Comparison of ENCODE assay signal across 10 mouse cellular contexts in genomic region chr16:36784146-36784545, GRCm38 (mm10). TPM values are rescaled to one million over a fixed set of nuclear protein-coding genes. Genes with fewer than 3 reads are reported as not detected.
DNase-seq lines count a peak whose midpoint lies in the region; ATAC-seq lines count a peak whose summit lies in the region.
"Had no signal": no experiment of that assay in that cellular context is flagged by ENCODE, and none has a peak within 500 bp of the region (broad histone marks: within the 10 kb centered on the region; RNA-seq: fewer than 3 reads in every experiment).

No protein-coding gene starts in this region.

- no peaks in the 10 kb centered on the region for H3K27me3 ChIP-seq in forebrain, embryonic 12.5 days
- no peaks in the 10 kb centered on the region for H3K27me3 ChIP-seq in forebrain, embryonic 11.5 days (ENCODE audit: control insufficient read depth, insufficient read depth, low read length)
- no peaks in the 10 kb centered on the region for H3K27me3 ChIP-seq in intestine, embryonic 15.5 days (replicated peaks)
- H3K27me3 ChIP-seq: liver, embryonic 12.5 days had no signal

- no peaks in the 10 kb centered on the region for H3K36me3 ChIP-seq in forebrain, embryonic 12.5 days (replicated peaks)
- no peaks in the 10 kb centered on the region for H3K36me3 ChIP-seq in forebrain, embryonic 11.5 days (ENCODE audit: control insufficient read depth, insufficient read depth, low read length)
- no peaks in the 10 kb centered on the region for H3K36me3 ChIP-seq in intestine, embryonic 15.5 days
- H3K36me3 ChIP-seq: liver, embryonic 12.5 days had no signal

- H3K4me1 ChIP-seq in forebrain, embryonic 12.5 days: peaks cover 6% of the 10 kb centered on the region; the same call in 1 of the 2 replicates
- H3K4me1 ChIP-seq in forebrain, embryonic 11.5 days (replicated peaks; ENCODE audit: control insufficient read depth, insufficient read depth, low read length): no peaks in the 10 kb centered on the region
- 0 out of 2 replicates have a peak, but pooled peaks cover 4% of the 10 kb centered on the region for H3K4me1 ChIP-seq in intestine, embryonic 15.5 days (replicated peaks)
- H3K4me1 ChIP-seq: liver, embryonic 12.5 days had no signal

- ATAC-seq in forebrain, embryonic 12.5 days (ENCODE audit: low FRiP score): no peak
- ATAC-seq in forebrain, embryonic 11.5 days (replicated peaks; ENCODE audit: low FRiP score): no peak
- no peak for ATAC-seq in intestine, embryonic 15.5 days
- ATAC-seq: liver, embryonic 12.5 days had no signal

- H3K9me3 ChIP-seq in forebrain, embryonic 12.5 days: no peaks in the 10 kb centered on the region
- no peaks in the 10 kb centered on the region for H3K9me3 ChIP-seq in forebrain, embryonic 11.5 days (ENCODE audit: control insufficient read depth, low read length)
- H3K9me3 ChIP-seq in intestine, embryonic 15.5 days: no peaks in the 10 kb centered on the region
- H3K9me3 ChIP-seq: liver, embryonic 12.5 days had no signal

- no peak overlapping the region for H3K9ac ChIP-seq in forebrain, embryonic 12.5 days
- no peak overlapping the region for H3K9ac ChIP-seq in forebrain, embryonic 11.5 days (ENCODE audit: low read length)
- no peak overlapping the region for H3K9ac ChIP-seq in intestine, embryonic 15.5 days
- H3K9ac ChIP-seq: liver, embryonic 12.5 days had no signal

- DNase-seq in forebrain, embryonic 11.5 days (ENCODE audit: low spot score): no peak
- peak; percentile 26 to 27 for DNase-seq in kidney, postnatal 36 days
- DNase-seq in kidney, postnatal 25 days: no peak
- DNase-seq in brain, adult 2 months (ENCODE audit: low read depth, low spot score): peak; percentile 14
- no peak for DNase-seq in gastrocnemius, adult 18-20 months (ENCODE audit: low spot score)
- no peak for DNase-seq in adrenal gland, postnatal 4 days (ENCODE audit: low spot score in 2 of 2)
- DNase-seq: cerebellum, adult 8-10 months had no signal

- H3K4me3 ChIP-seq in forebrain, embryonic 12.5 days (replicated peaks): no peak overlapping the region
- no peak overlapping the region for H3K4me3 ChIP-seq in forebrain, embryonic 11.5 days (ENCODE audit: low read depth, low read length)
- no peak overlapping the region for H3K4me3 ChIP-seq in intestine, embryonic 15.5 days (replicated peaks)
- H3K4me3 ChIP-seq: liver, embryonic 12.5 days had no signal

- 84% methylated on average over 2 of the region's 2 CpGs for WGBS in forebrain, embryonic 12.5 days
- WGBS in forebrain, embryonic 11.5 days: 95% methylated on average over 2 of the region's 2 CpGs
- WGBS in intestine, embryonic 15.5 days: 89% methylated on average over 2 of the region's 2 CpGs

- H3K4me2 ChIP-seq in forebrain, embryonic 12.5 days: peak overlapping the region; percentile 26; the same call in 1 of the 2 replicates
- no peak overlapping the region for H3K4me2 ChIP-seq in forebrain, embryonic 11.5 days (ENCODE audit: low read depth, low read length, severe bottlenecking)
- peak overlapping the region; percentile 34 for H3K4me2 ChIP-seq in intestine, embryonic 15.5 days (replicated peaks)
- H3K4me2 ChIP-seq: liver, embryonic 12.5 days had no signal

- 0 out of 2 replicates have a peak overlapping the region, but pooled peaks have one; percentile 6 for H3K27ac ChIP-seq in forebrain, embryonic 12.5 days
- no peak overlapping the region for H3K27ac ChIP-seq in forebrain, embryonic 11.5 days (ENCODE audit: low read depth, low read length)
- H3K27ac ChIP-seq in intestine, embryonic 15.5 days: no peak overlapping the region
- H3K27ac ChIP-seq: liver, embryonic 12.5 days had no signal

RNA-seq across cellular contexts. Expression of gene Slc15a2, which starts 0.6 kb away (rescaled TPM):
- 4.1 and 4.9 TPM in 2 replicates for polyA plus RNA-seq in forebrain, embryonic 12.5 days (2016; fragmentation: Nextera tagmentation; extraction: Ambion mirVana)
- polyA plus RNA-seq in forebrain, embryonic 11.5 days (2014; fragmentation: Nextera tagmentation; extraction: Ambion mirVana): 1.8 and 2.7 TPM in 2 replicates
- 4.9 and 6.6 TPM in 2 replicates for polyA plus RNA-seq in intestine, embryonic 15.5 days (2015; fragmentation: Nextera tagmentation; extraction: Ambion mirVana)
- total RNA-seq in gastrocnemius, adult 18-20 months (2021): 1 to 10 TPM; 1.5 to 2.2 TPM
- total RNA-seq in adrenal gland, postnatal 4 days (2021): 10 to 100 TPM in 1 of 2 experiments, 1 to 10 TPM in 1; 7.7 to 10.1 TPM

RNA-seq across cellular contexts. Expression of gene Iqcb1, which starts 44.0 kb away (rescaled TPM):
- 66.3 TPM in 2 replicates for polyA plus RNA-seq in forebrain, embryonic 12.5 days (2016; fragmentation: Nextera tagmentation; extraction: Ambion mirVana)
- polyA plus RNA-seq in forebrain, embryonic 11.5 days (2014; fragmentation: Nextera tagmentation; extraction: Ambion mirVana): 68.0 and 72.7 TPM in 2 replicates
- polyA plus RNA-seq in intestine, embryonic 15.5 days (2015; fragmentation: Nextera tagmentation; extraction: Ambion mirVana): 25.1 and 27.2 TPM in 2 replicates
- 1 to 10 TPM; 6.1 to 6.6 TPM for total RNA-seq in gastrocnemius, adult 18-20 months (2021)
- 10 to 100 TPM; 25.9 to 30.6 TPM for total RNA-seq in adrenal gland, postnatal 4 days (2021)

Comparison
In these comparisons a context has a peak if more than half of its experiments do, and no peak if none do; other contexts are left out.
1. DNase-seq: peak in kidney, postnatal 36 days (2 of 2) and brain, adult 2 months (single experiment); none in forebrain, embryonic 11.5 days (single experiment), kidney, postnatal 25 days (0 of 2), gastrocnemius, adult 18-20 months (single experiment) and adrenal gland, postnatal 4 days (0 of 2).